Mouse (Mus musculus) forebrain, embryonic 10.5 days (tissue): ENCODE results near the gene Gm10229. TPM values are rescaled to one million over a fixed set of nuclear protein-coding genes. Genes with fewer than 3 reads are reported as not detected.
"Not testable (repeated sequence)": the region's sequence is repeated elsewhere in the genome, so short reads cannot be mapped to it uniquely, and the experiment has no call there.

Source experiments
- DNase-seq: peaks from one replicate; pipeline ENCODE4 v3.0.0-alpha.2; 2017; ENCODE audit warnings: low spot score; ENCODE audit errors: extremely low spot score
- H3K27ac ChIP-seq: fragments of 300-500 bp; sonication (generic); 2 replicates; pipeline ENCODE4 v1.5.1; 2016; ENCODE audit warnings: mild to moderate bottlenecking
- H3K27me3 ChIP-seq: fragments of 300-500 bp; sonication (generic); 2 replicates; pipeline ENCODE4 v1.6.1; 2016; ENCODE audit warnings: mild to moderate bottlenecking; ENCODE audit not compliant: poor library complexity, severe bottlenecking
- H3K36me3 ChIP-seq: fragments of 300-500 bp; sonication (generic); replicated peaks from 2 replicates; pipeline ENCODE4 v1.6.1; 2016; ENCODE audit warnings: mild to moderate bottlenecking, moderate library complexity
- H3K4me1 ChIP-seq: fragments of 300-500 bp; sonication (generic); 2 replicates; pipeline ENCODE4 v1.6.1; 2016
- H3K4me3 ChIP-seq: fragments of 300-500 bp; sonication (generic); 2 replicates; pipeline ENCODE4 v1.5.1; 2016; ENCODE audit warnings: mild to moderate bottlenecking, moderate library complexity
- H3K9me3 ChIP-seq: fragments of 300-500 bp; sonication (generic); 2 replicates; pipeline ENCODE4 v1.6.1; 2016; ENCODE audit warnings: mild to moderate bottlenecking, moderate library complexity
- WGBS: fragments of 180-500 bp; shearing (Covaris S2); methylation state at CpG from one replicate; pipeline ENCODE4 v1.1.7; 2016; 5-methylcytosine and 5-hydroxymethylcytosine counted together
- polyA plus RNA-seq: library from polyadenylated mRNA; unstranded; fragments of >200 nt; fragmentation: Nextera tagmentation; extraction: Ambion mirVana; gene quantifications from 2 replicates; pipeline ENCODE4 v1.2.1, GENCODE M21; 2016

Gm10229 gene
- not detected in 2 replicates for polyA plus RNA-seq

DNA sequence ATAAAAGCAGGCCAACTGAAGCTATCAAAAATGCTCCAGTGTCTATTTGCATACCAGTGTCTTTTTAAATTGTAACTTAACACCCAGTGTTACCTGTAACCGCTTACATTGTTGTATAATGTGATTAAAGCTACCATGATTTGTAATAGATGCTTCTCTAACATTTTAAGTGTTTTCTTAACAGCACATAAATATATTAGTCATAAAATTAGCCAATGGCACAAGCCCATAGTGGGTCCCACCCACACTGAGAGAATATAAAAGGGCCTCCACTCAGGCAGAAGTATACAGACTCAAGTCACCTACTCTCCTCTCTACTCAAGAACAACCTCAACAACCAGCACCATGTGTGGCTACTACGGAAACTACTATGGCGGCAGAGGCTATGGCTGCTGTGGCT is at the start of gene Gm10229:
Gene Gm10229 (plus strand): TSS at position 301 of the 400 bp plus-strand sequence.
- H3K9me3 ChIP-seq, DNase-seq: not testable (repeated sequence)

DNA sequence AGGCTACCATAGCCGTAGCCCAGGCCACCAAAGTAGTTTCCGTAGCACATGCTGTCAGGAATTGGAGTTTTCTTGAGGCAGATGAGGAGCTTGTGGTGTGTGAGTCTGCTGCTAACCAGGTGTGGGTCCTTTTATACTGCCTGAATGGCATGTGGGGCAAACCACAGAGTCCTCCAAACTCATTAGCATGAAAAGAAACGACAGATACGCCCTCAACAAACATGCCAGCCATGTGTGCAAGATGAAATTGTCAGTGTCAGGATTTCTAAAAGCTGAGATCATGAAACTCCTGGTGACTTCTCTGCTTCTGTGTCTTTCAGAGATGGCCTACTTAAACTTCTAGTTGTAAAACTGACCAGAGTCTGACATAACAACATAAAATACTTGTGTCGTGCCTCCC is 4.4 kb upstream of the Gm10229 start, which contains the start of gene Krtap22-2:
Gene Krtap22-2 (minus strand): TSS at position 101 of the 400 bp plus-strand sequence.
- no peak within 1 kb of the TSS for H3K4me3 ChIP-seq
- DNase-seq: no peak
- WGBS: 89% methylated on average over 5 of the region's 5 CpGs
- H3K9me3 ChIP-seq: no peaks in the 10 kb centered on the region
- no peaks in the 10 kb centered on the region for H3K36me3 ChIP-seq
- H3K27me3 ChIP-seq: no peaks in the 10 kb centered on the region
- no peaks in the 10 kb centered on the region for H3K4me1 ChIP-seq
- no peak within 1 kb of the TSS for H3K27ac ChIP-seq

More for the DNA sequence above, at the start of gene Gm10229:
- not testable (repeated sequence) for H3K27ac ChIP-seq, H3K36me3 ChIP-seq, H3K4me1 ChIP-seq, H3K27me3 ChIP-seq, H3K4me3 ChIP-seq
- WGBS: 89% methylated on average over 3 of the region's 3 CpGs

DNA sequence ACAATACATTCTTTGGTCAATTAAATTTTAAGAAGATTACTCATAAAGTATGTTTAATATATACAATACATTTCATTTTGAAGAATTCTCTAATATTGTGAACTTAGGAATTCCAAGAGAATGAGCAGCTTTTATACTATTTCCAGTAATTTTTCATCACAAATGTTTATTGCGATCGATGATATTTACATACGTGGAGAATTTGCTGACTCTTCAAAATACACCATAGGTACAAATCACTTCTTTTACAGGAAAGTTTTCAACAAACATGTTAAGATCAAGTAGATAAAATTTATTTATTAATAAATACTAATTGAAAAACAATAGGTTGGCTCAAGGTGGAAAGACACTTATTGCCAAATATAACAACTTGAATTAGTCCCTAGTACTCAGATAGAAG is 1.1 kb upstream of the Gm10229 start:
- no peak for DNase-seq
- Histone ChIP-seq H3K27ac (no peak overlapping the region), H3K36me3 (no peaks in the 10 kb centered on the region), H3K4me1 (no peaks in the 10 kb centered on the region), H3K4me3 (no peak overlapping the region), H3K9me3 (no peaks in the 10 kb centered on the region), H3K27me3 (no peaks in the 10 kb centered on the region)
- WGBS: 94% methylated on average over 3 of the region's 3 CpGs

DNA sequence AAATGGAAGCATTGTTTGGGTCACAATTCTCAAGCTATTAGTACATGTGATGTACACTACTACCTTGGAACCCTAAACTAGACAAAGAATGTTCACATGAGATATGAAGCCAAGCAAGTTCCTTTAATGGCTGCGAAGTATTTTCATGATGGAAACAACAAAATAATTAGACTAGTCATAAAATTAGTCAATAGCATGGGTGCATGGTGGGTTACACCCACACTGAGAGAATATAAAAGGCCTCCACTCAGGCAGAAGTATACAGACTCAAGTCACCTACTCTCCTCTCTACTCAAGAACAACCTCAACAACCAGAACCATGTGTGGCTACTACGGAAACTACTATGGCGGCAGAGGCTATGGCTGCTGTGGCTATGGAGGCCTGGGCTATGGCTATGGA is 16.3 kb downstream of the Gm10229 start, which contains the start of gene Krtap6-1:
Gene Krtap6-1 (plus strand): TSS at position 301 of the 400 bp plus-strand sequence.
- 91% methylated on average over 3 of the region's 3 CpGs for WGBS
- H3K4me3 ChIP-seq, H3K4me1 ChIP-seq, H3K36me3 ChIP-seq, DNase-seq, H3K27ac ChIP-seq, H3K9me3 ChIP-seq, H3K27me3 ChIP-seq: not testable (repeated sequence)

DNA sequence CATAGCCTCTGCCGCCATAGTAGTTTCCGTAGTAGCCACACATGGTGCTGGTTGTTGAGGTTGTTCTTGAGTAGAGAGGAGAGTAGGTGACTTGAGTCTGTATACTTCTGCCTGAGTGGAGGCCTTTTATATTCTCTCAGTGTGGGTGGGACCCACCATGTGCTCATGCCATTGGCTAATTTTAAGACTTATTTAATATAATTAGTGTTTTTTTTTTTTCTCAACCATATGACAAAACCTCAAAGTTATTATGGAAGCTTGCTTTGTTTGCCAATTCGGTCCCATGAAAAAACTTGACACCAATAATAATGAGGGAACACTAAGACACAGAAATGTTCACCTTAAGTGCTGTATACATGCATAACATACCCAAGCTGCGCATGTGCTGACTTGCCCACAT is 26.3 kb downstream of the Gm10229 start, which contains the start of gene Gm10228:
Gene Gm10228 (minus strand): TSS at position 101 of the 400 bp plus-strand sequence.
- 90% methylated on average over 2 of the region's 4 CpGs for WGBS
- H3K36me3 ChIP-seq, H3K27me3 ChIP-seq, H3K4me3 ChIP-seq, DNase-seq, H3K9me3 ChIP-seq, H3K27ac ChIP-seq, H3K4me1 ChIP-seq: not testable (repeated sequence)

DNA sequence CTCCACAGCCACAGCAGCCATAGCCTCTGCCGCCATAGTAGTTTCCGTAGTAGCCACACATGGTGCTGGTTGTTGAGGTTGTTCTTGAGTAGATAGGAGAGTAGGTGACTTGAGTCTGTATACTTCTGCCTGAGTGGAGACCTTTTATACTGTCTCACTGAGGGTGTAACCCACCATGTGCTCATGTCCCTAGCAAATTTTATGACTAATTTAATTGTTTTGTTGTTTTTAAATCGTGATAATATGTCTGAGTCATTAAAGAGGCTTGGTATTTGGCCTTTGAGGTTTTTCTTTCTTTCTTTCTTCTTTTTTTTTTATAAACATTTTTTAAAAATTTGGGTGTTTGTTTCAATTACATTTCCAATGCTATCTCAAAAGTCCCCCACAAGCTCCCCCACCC is 32.7 kb downstream of the Gm10229 start, which contains the start of gene Krtap6-5:
Gene Krtap6-5 (minus strand): TSS at position 101 of the 400 bp plus-strand sequence.
- no peak within 1 kb of the TSS for H3K4me3 ChIP-seq
- no peak within 1 kb of the TSS for H3K27ac ChIP-seq
- H3K36me3 ChIP-seq: no peaks in the 10 kb centered on the region
- no peaks in the 10 kb centered on the region for H3K9me3 ChIP-seq
- no peaks in the 10 kb centered on the region for H3K27me3 ChIP-seq
- 88% methylated on average over 3 of the region's 3 CpGs for WGBS
- DNase-seq: no peak
- no peaks in the 10 kb centered on the region for H3K4me1 ChIP-seq

DNA sequence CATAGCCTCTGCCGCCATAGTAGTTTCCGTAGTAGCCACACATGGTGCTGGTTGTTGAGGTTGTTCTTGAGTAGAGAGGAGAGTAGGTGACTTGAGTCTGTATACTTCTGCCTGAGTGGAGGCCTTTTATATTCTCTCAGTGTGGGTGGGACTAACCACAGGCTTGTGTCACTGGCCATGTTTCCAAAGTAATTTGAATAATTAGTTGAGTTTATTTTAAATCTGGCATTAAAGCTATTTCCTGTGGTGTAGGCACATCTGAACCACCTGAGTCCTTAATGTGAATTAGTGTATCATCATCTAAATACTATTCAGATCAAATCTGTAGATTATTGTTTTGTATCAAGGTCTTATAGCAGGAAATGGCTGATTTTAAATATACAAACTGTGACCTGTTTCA is 48.8 kb downstream of the Gm10229 start, which contains the start of gene 1110025L11Rik:
Gene 1110025L11Rik (minus strand): TSS at position 101 of the 400 bp plus-strand sequence.
- not testable (repeated sequence) for H3K27ac ChIP-seq, DNase-seq, H3K36me3 ChIP-seq, H3K4me3 ChIP-seq, H3K27me3 ChIP-seq, H3K4me1 ChIP-seq, H3K9me3 ChIP-seq
- WGBS: no CpG with 5 or more reads among the region's 2 CpGs

Other genes starting within 250 kb of the Gm10229 start
- gene 2310057N15Rik, start 241.1 kb upstream of the Gm10229 start, polyA plus RNA-seq: not detected in 2 replicates
- gene Gm5965, start 237.4 kb upstream of the Gm10229 start, polyA plus RNA-seq: not detected in 2 replicates
- not detected in 2 replicates for gene Gm20741, start 203.1 kb upstream of the Gm10229 start, polyA plus RNA-seq
- gene Krtap15, start 195.1 kb upstream of the Gm10229 start, polyA plus RNA-seq: not detected in 2 replicates
- gene Krtap14, start 189.1 kb upstream of the Gm10229 start, polyA plus RNA-seq: not detected in 2 replicates
- not detected in 2 replicates for gene Krtap19-1, start 145.9 kb upstream of the Gm10229 start, polyA plus RNA-seq
- gene Krtap19-2, start 141.0 kb upstream of the Gm10229 start, polyA plus RNA-seq: not detected in 2 replicates
- not detected in 2 replicates for gene Krtap19-3, start 137.2 kb upstream of the Gm10229 start, polyA plus RNA-seq
- gene Krtap19-4, start 130.2 kb upstream of the Gm10229 start, polyA plus RNA-seq: not detected in 2 replicates
- gene Krtap19-5, start 118.8 kb upstream of the Gm10229 start, polyA plus RNA-seq: not detected in 2 replicates
- not detected in 2 replicates for gene Krtap19-9b, start 83.0 kb upstream of the Gm10229 start, polyA plus RNA-seq
- not detected in 2 replicates for gene Krtap16-3, start 52.4 kb upstream of the Gm10229 start, polyA plus RNA-seq
- not detected in 2 replicates for gene Krtap22-2, start 4.5 kb upstream of the Gm10229 start, polyA plus RNA-seq
- gene Krtap6-1, start 16.4 kb downstream of the Gm10229 start, polyA plus RNA-seq: not detected in 2 replicates
- gene Gm10228, start 26.2 kb downstream of the Gm10229 start, polyA plus RNA-seq: not detected in 2 replicates
- gene Krtap6-5, start 32.6 kb downstream of the Gm10229 start, polyA plus RNA-seq: not detected in 2 replicates
- gene 1110025L11Rik, start 48.7 kb downstream of the Gm10229 start, polyA plus RNA-seq: not detected in 2 replicates
- gene Krtap6-3, start 68.7 kb downstream of the Gm10229 start, polyA plus RNA-seq: not detected in 2 replicates
- gene Gm6358, start 125.6 kb downstream of the Gm10229 start, polyA plus RNA-seq: not detected in 2 replicates
- gene Gm10061, start 135.8 kb downstream of the Gm10229 start, polyA plus RNA-seq: not detected in 2 replicates
- not detected in 2 replicates for gene Gm9789, start 142.7 kb downstream of the Gm10229 start, polyA plus RNA-seq
- gene Gm7735, start 154.2 kb downstream of the Gm10229 start, polyA plus RNA-seq: not detected in 2 replicates
- gene 1110057P08Rik, start 159.5 kb downstream of the Gm10229 start, polyA plus RNA-seq: not detected in 2 replicates
- gene Krtap20-2, start 190.6 kb downstream of the Gm10229 start, polyA plus RNA-seq: not detected in 2 replicates